Mouse (Mus musculus) CH12.LX (cell line): ENCODE measurements at regions not wholly inside any gene's neighbourhood (a gene's known extent, or its start where the extent isn't known, plus 50 kb on each side); places are given as distances from the start of the nearest gene placed in this dataset.

ENCODE experiments used
- DNase-seq: peaks from one replicate; pipeline ENCODE4 v3.0.0-alpha.2; 2013; ENCODE audit errors: extremely low read depth
- H3K27ac ChIP-seq: 2 replicates; pipeline ENCODE4 v1.5.1; 2012; ENCODE audit warnings: low read depth, mild to moderate bottlenecking, control low read depth, moderate library complexity; ENCODE audit not compliant: insufficient read depth
- H3K27me3 ChIP-seq: replicated peaks from 2 replicates; pipeline ENCODE3; 2012; ENCODE audit warnings: inconsistent platforms
- H3K36me3 ChIP-seq, 2 experiments: replicated peaks in 1 of 2; 2 replicates each; pipeline versions ENCODE3 to v1.6.1; 2012; ENCODE audit warnings: inconsistent platforms in 1 of 2, low read length in 1 of 2, mild to moderate bottlenecking in 1 of 2, mixed read lengths in 1 of 2, moderate library complexity in 1 of 2; ENCODE audit not compliant: control insufficient read depth in 1 of 2, insufficient read depth in 1 of 2
- H3K4me1 ChIP-seq, 2 experiments: 2 replicates each; pipeline ENCODE4 v1.6.1; 2012; ENCODE audit warnings: inconsistent platforms in 1 of 2, moderate library complexity in 1 of 2; ENCODE audit not compliant: insufficient read depth in 2 of 2, control insufficient read depth in 1 of 2
- H3K4me2 ChIP-seq: 2 replicates; pipeline ENCODE4 v1.6.1; 2012; ENCODE audit warnings: low read depth, mild to moderate bottlenecking, control low read depth; ENCODE audit not compliant: poor library complexity, insufficient read depth, severe bottlenecking
- H3K4me3 ChIP-seq, 3 experiments: fragments of 150-350 bp in 1 of 3; sonication (generic) in 1 of 3; replicated peaks in 1 of 3; 2 replicates each; pipeline versions ENCODE3 to v1.5.1; 2011 to 2012; ENCODE audit warnings: low read depth in 2 of 3, low read length in 2 of 3, mild to moderate bottlenecking in 2 of 3, moderate library complexity in 2 of 3, control low read depth in 1 of 3, improper control_type of control experiment in 1 of 3, inconsistent platforms in 1 of 3, mixed read lengths in 1 of 3; ENCODE audit not compliant: poor library complexity in 1 of 3
- H3K79me2 ChIP-seq: replicated peaks from 2 replicates; pipeline ENCODE4 v1.6.1; 2012; ENCODE audit warnings: mild to moderate bottlenecking, moderate library complexity; ENCODE audit not compliant: control insufficient read depth, poor library complexity, insufficient read depth, severe bottlenecking; ENCODE audit errors: extremely low read depth
- H3K9ac ChIP-seq: 2 replicates; pipeline ENCODE4 v1.6.1; 2012; ENCODE audit warnings: low read depth, mild to moderate bottlenecking, control low read depth, moderate library complexity; ENCODE audit not compliant: insufficient read depth
- H3K9me3 ChIP-seq: replicated peaks from 2 replicates; pipeline ENCODE3; 2012; ENCODE audit warnings: low read length, inconsistent platforms, mixed read lengths
- BHLHE40 ChIP-seq: IDR thresholded peaks from 2 replicates; pipeline ENCODE4 v1.6.1; 2011; ENCODE audit warnings: mild to moderate bottlenecking, low read depth, low read length, improper control_type of control experiment
- CHD1 ChIP-seq: IDR thresholded peaks from 2 replicates; pipeline ENCODE4 v1.6.1; 2012; ENCODE audit warnings: low read depth, low read length, improper control_type of control experiment, inconsistent platforms
- CHD2 ChIP-seq: IDR thresholded peaks from 2 replicates; pipeline ENCODE4 v1.6.1; 2011; ENCODE audit warnings: low read length, improper control_type of control experiment
- E2F4 ChIP-seq: IDR thresholded peaks from 2 replicates; pipeline ENCODE4 v1.6.1; 2011; ENCODE audit warnings: low read depth, low read length, improper control_type of control experiment; ENCODE audit not compliant: insufficient replicate concordance
- ETS1 ChIP-seq: conservative IDR thresholded peaks from 2 replicates; pipeline ENCODE4 v1.6.1; 2012; ENCODE audit warnings: low read depth, mild to moderate bottlenecking, inconsistent platforms, low read length, improper control_type of control experiment, moderate library complexity
- KAT2A ChIP-seq: IDR thresholded peaks from 2 replicates; pipeline ENCODE4 v1.6.1; 2012; ENCODE audit warnings: low read length, improper control_type of control experiment, inconsistent platforms; ENCODE audit not compliant: insufficient replicate concordance
- MAFK ChIP-seq: IDR thresholded peaks from 2 replicates; pipeline ENCODE4 v1.6.1; 2011; ENCODE audit warnings: low read length, improper control_type of control experiment; ENCODE audit not compliant: insufficient replicate concordance
- MAZ ChIP-seq: IDR thresholded peaks from 2 replicates; pipeline ENCODE4 v1.6.1; 2012; ENCODE audit warnings: low read depth, mild to moderate bottlenecking, inconsistent platforms, low read length, improper control_type of control experiment, moderate library complexity
- MEF2A ChIP-seq: IDR thresholded peaks from 2 replicates; pipeline ENCODE4 v1.6.1; 2014; ENCODE audit warnings: low read depth, mild to moderate bottlenecking, inconsistent platforms, low read length, improper control_type of control experiment, borderline replicate concordance
- PAX5 ChIP-seq: IDR thresholded peaks from 2 replicates; pipeline ENCODE4 v1.6.1; 2012; ENCODE audit warnings: low read length, inconsistent platforms, mixed read lengths
- POLR2A ChIP-seq: IDR thresholded peaks from 2 replicates; pipeline ENCODE4 v1.6.1; 2011; ENCODE audit warnings: low read depth, mild to moderate bottlenecking, improper control_type of control experiment, low read length
- RCOR1 ChIP-seq: conservative IDR thresholded peaks from 2 replicates; pipeline ENCODE4 v1.6.1; 2012; ENCODE audit warnings: low read depth, mild to moderate bottlenecking, inconsistent platforms, low read length, improper control_type of control experiment
- SIN3A ChIP-seq: IDR thresholded peaks from 2 replicates; pipeline ENCODE4 v1.6.1; 2012; ENCODE audit warnings: low read length, improper control_type of control experiment, inconsistent platforms
- SMC3 ChIP-seq: IDR thresholded peaks from 2 replicates; pipeline ENCODE4 v1.6.1; 2011; ENCODE audit warnings: low read depth, low read length, improper control_type of control experiment
- TBP ChIP-seq: conservative IDR thresholded peaks from 2 replicates; pipeline ENCODE4 v1.6.1; 2011; ENCODE audit warnings: low read depth, low read length, improper control_type of control experiment
- TCF12 ChIP-seq: IDR thresholded peaks from 2 replicates; pipeline ENCODE4 v1.6.1; 2014; ENCODE audit warnings: low read depth, mild to moderate bottlenecking, inconsistent platforms, low read length, improper control_type of control experiment
- UBTF ChIP-seq: IDR thresholded peaks from 2 replicates; pipeline ENCODE4 v1.6.1; 2012; ENCODE audit warnings: low read depth, mild to moderate bottlenecking, inconsistent platforms, low read length, improper control_type of control experiment, moderate library complexity
- USF2 ChIP-seq: conservative IDR thresholded peaks from 2 replicates; pipeline ENCODE4 v1.6.1; 2011; ENCODE audit warnings: low read depth, low read length, improper control_type of control experiment
- ZC3H11A ChIP-seq: IDR thresholded peaks from 2 replicates; pipeline ENCODE4 v1.6.1; 2012; ENCODE audit warnings: low read depth, mild to moderate bottlenecking, inconsistent platforms, low read length, improper control_type of control experiment
- ZMIZ1 ChIP-seq: IDR thresholded peaks from 2 replicates; pipeline ENCODE4 v1.6.1; 2012; ENCODE audit warnings: low read depth, mild to moderate bottlenecking, inconsistent platforms, low read length, improper control_type of control experiment
- ZNF384 ChIP-seq: IDR thresholded peaks from 2 replicates; pipeline ENCODE4 v1.6.1; 2012; ENCODE audit warnings: low read depth, low read length, improper control_type of control experiment, inconsistent platforms
- dilution Hi-C: fragments of 300-500 bp; cut with MboI; formaldehyde crosslinking; loops from 2 replicates; pipeline ENCODE4 v1.14.3; 2020; ENCODE audit warnings: low sequenced_read_pairs; ENCODE audit not compliant: extremely low pct_unique_long_range_greater_than_20kb, extremely low pct_ligation_motif_present
- in situ Hi-C: fragments of 300-500 bp; cut with MboI; formaldehyde crosslinking; loops from 3 replicates; pipeline ENCODE4 v1.14.3; 2019; ENCODE audit warnings: low sequenced_read_pairs, low pct_ligation_motif_present, low pct_unique_long_range_greater_than_20kb, mixed read lengths

DNA sequence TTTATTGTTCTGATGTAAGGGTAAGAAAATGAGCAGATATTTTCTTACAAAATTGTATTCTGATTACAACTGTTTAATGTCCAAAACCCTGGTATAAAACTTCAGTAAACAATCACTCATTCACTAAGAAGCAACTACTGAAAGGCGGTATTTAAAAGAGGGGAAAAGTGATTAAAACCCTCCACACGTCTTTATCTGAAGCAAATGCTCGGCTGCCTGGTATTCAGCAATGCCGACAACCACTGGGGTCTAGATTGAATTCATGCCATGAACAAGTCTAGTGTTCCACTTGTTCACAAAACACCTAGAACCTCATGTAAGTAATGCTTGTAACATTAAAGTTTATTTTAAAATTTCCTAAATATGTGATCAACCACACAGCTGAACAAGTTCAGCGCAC lies 139.2 kb upstream of the Klf14 start:
- Histone ChIP-seq H3K27me3 (no peaks in the 10 kb centered on the region), H3K79me2 (peaks cover 87% of the 10 kb centered on the region)
- dilution Hi-C loops: no loop called here
- in situ Hi-C loops: no loop called here
- TF ChIP-seq CHD1 (no peak), BHLHE40 (no peak), MEF2A (no peak), SMC3 (no peak), TBP (no peak), ZMIZ1 (no peak), MAZ (no peak), USF2 (no peak), TCF12 (no peak), PAX5 (no peak), ZNF384 (no peak), ETS1 (no peak), MAFK (no peak), ZC3H11A (no peak), CHD2 (no peak), KAT2A (no peak), RCOR1 (no peak), E2F4 (no peak), SIN3A (no peak)
- TF ChIP-seq, all 38 proteins: peak for 0
- Histone ChIP-seq H3K27ac (no peak overlapping the region), H3K4me1 (peaks cover 4 to 32% of the 10 kb centered on the region in 2 experiments), H3K36me3 (peaks cover 55 to 93% of the 10 kb centered on the region in 2 experiments), H3K9ac (no peak overlapping the region), H3K4me2 (no peak overlapping the region), H3K4me3 (no peak overlapping the region), H3K9me3 (no peaks in the 10 kb centered on the region)
- no peak for DNase-seq

DNA sequence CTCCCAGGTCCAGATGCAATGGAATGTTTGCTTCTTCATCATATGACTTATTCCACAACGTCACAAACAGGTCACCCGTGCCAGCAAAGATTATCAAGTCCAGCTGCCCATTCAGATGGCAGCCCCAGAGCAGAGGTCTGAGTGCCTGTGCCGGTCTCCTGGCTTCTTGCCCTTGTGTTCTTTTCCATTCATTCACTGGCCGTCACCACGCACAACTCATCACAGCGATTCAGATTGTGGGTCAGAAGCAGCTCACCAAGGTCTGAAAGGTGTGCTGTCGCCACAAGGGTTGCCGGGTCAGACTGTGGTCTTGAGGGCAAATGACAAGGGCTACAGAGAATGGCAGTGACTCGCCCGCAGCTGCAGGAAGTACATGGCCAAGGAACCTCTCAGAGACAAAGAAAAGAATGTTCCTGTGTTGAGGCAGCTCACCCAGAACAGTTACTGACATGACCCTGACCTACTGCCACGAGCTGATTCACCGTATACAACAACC lies 141.3 kb upstream of the Klf14 start:
- DNase-seq: no peak
- H3K9me3 ChIP-seq: no peaks in the 10 kb centered on the region
- no peak for TF ChIP-seq CHD2
- no peak for TF ChIP-seq UBTF
- no peak for TF ChIP-seq MAFK
- TF ChIP-seq POLR2A: no peak
- TF ChIP-seq MEF2A: no peak
- peaks cover 57 to 95% of the 10 kb centered on the region in 2 experiments for H3K36me3 ChIP-seq
- peaks cover 4 to 32% of the 10 kb centered on the region in 2 experiments for H3K4me1 ChIP-seq
- no peaks in the 10 kb centered on the region for H3K27me3 ChIP-seq
- in situ Hi-C loops: no loop called here
- dilution Hi-C loops: no loop called here
- H3K79me2 ChIP-seq: peaks cover 86% of the 10 kb centered on the region
- no peak overlapping the region for H3K27ac ChIP-seq
- H3K4me3 ChIP-seq: no peak overlapping the region
- H3K9ac ChIP-seq: no peak overlapping the region
- no peak overlapping the region for H3K4me2 ChIP-seq
